Mouse (Mus musculus): ENCODE measurements around the gene AC124108.1.

DNA sequence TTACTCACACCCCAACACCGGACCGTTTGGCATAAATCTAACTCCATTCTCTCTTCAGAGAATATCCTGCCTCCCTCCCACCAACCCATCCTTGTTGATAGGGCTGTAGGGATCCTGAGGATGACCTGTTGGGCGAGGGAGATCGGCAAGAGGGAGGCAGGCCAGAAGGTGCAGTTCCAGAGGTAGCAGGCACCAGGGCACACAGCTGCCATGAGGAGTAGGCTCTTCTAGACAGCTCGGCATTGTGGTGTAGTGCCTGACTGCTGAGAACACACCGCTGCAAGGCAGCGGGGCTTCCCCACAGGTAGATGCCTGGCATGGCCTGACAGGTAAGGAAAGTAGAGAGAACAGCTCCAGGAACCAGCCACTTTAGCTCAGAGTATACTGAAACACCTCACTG is 33.4 kb upstream of the AC124108.1 start:
- TF ChIP-seq TAL1 (IDR thresholded peaks at IDR 0.05; ENCODE audit: low read length), result no peak
- no peak for TF ChIP-seq GATA1 (IDR thresholded peaks at IDR 0.05; ENCODE audit: low read length)
